Mouse (Mus musculus): ENCODE data around the gene Focad. TPM values are rescaled to one million over a fixed set of nuclear protein-coding genes. Genes with fewer than 3 reads are reported as not detected.

The Focad gene
- total RNA-seq, 2 experiments from 2014 or later: 4.9 to 18.8 TPM

GRCm38 (mm10) chr4:88437166-88437565 lies 342.7 kb downstream of the Focad start:
- ATAC-seq (replicated peaks; ENCODE audit: low FRiP score, poor library complexity, severe bottlenecking): no peak

- no peak for ATAC-seq (replicated peaks; ENCODE audit: low FRiP score, poor library complexity, severe bottlenecking)
These were observed 343.5 kb downstream of the Focad start for GRCm38 (mm10) chr4:88437917-88438316.

GRCm38 (mm10) chr4:88438326-88438989 lies 344.0 kb downstream of the Focad start, which contains the start of gene Hacd4:
Gene Hacd4, minus strand, starts transcription at chr4:88438928.
- ATAC-seq (replicated peaks; ENCODE audit: low FRiP score, poor library complexity, severe bottlenecking): no peak

- no peak for ATAC-seq (replicated peaks; ENCODE audit: low FRiP score, poor library complexity, severe bottlenecking)
These were observed 344.5 kb downstream of the Focad start for GRCm38 (mm10) chr4:88438990-88439329.

- ATAC-seq (replicated peaks; ENCODE audit: low FRiP score, poor library complexity, severe bottlenecking): no peak
These were observed 345.3 kb downstream of the Focad start for GRCm38 (mm10) chr4:88439669-88440123.

- no peak for ATAC-seq (replicated peaks; ENCODE audit: low FRiP score, poor library complexity, severe bottlenecking)
These were observed 346.4 kb downstream of the Focad start for GRCm38 (mm10) chr4:88440814-88441213.

- ATAC-seq (replicated peaks; ENCODE audit: low FRiP score, poor library complexity, severe bottlenecking): no peak
These were observed 354.5 kb downstream of the Focad start for GRCm38 (mm10) chr4:88448976-88449375.

- ATAC-seq (replicated peaks; ENCODE audit: low FRiP score, poor library complexity, severe bottlenecking): no peak
These were observed 355.8 kb downstream of the Focad start for GRCm38 (mm10) chr4:88450087-88450765.

GRCm38 (mm10) chr4:88458093-88458492 lies 363.7 kb downstream of the Focad start:
- no peak for ATAC-seq (replicated peaks; ENCODE audit: low FRiP score, poor library complexity, severe bottlenecking)

- ATAC-seq (replicated peaks; ENCODE audit: low FRiP score, poor library complexity, severe bottlenecking): no peak
These were observed 364.2 kb downstream of the Focad start for GRCm38 (mm10) chr4:88458673-88459072.

Other genes with a start within 250 kb of the Focad start
- gene Mllt3, start 61.3 kb upstream of the Focad start, total RNA-seq (2015; ENCODE audit: low replicate concordance): 84.9 and 85.9 TPM in 2 replicates
- gene Mllt3, start 61.3 kb upstream of the Focad start, total RNA-seq (2017; ENCODE audit: low replicate concordance): 93.2 and 111 TPM in 2 replicates